Mouse (Mus musculus) thymus, adult 2 months (tissue): Measurements from ENCODE around the gene Dgki. TPM values are rescaled to one million over a fixed set of nuclear protein-coding genes. Genes with fewer than 3 reads are reported as not detected.

Experiments
- DNase-seq: peaks from one replicate; pipeline ENCODE4 v3.0.0; 2021
- H3K27ac ChIP-seq: fragments of 200-500 bp; 2 replicates; pipeline ENCODE4 v1.5.1; 2012; ENCODE audit warnings: low read length, control low read depth; ENCODE audit not compliant: control insufficient read depth, insufficient read depth
- H3K27me3 ChIP-seq: fragments of 200-500 bp; 2 replicates; pipeline ENCODE4 v1.6.1; 2012; ENCODE audit warnings: mild to moderate bottlenecking, low read length, moderate library complexity, mixed read lengths; ENCODE audit not compliant: control insufficient read depth, insufficient read depth
- H3K36me3 ChIP-seq: fragments of 200-500 bp; 2 replicates; pipeline ENCODE4 v1.6.1; 2012; ENCODE audit warnings: mild to moderate bottlenecking, low read length, moderate library complexity; ENCODE audit not compliant: control insufficient read depth, insufficient read depth
- H3K4me1 ChIP-seq: fragments of 200-500 bp; replicated peaks from 2 replicates; pipeline ENCODE4 v1.6.1; 2012; ENCODE audit warnings: low read length; ENCODE audit not compliant: control insufficient read depth, insufficient read depth
- H3K4me3 ChIP-seq: fragments of 200-500 bp; 2 replicates; pipeline ENCODE4 v1.5.1; 2012; ENCODE audit warnings: mild to moderate bottlenecking, low read length, control low read depth, moderate library complexity; ENCODE audit not compliant: control insufficient read depth, insufficient read depth
- CTCF ChIP-seq: fragments of 200-500 bp; IDR thresholded peaks from 2 replicates; pipeline ENCODE4 v1.5.1; 2012; ENCODE audit warnings: mild to moderate bottlenecking, control low read depth, low read length, moderate library complexity, borderline replicate concordance; ENCODE audit not compliant: control insufficient read depth, poor library complexity, insufficient read depth; ENCODE audit errors: extremely low read depth
- POLR2A ChIP-seq: fragments of 200-500 bp; IDR thresholded peaks from 2 replicates; pipeline ENCODE4 v1.6.1; 2012; ENCODE audit warnings: mild to moderate bottlenecking, low read length, control low read depth, moderate library complexity; ENCODE audit not compliant: control insufficient read depth, poor library complexity, insufficient read depth; ENCODE audit errors: extremely low read depth
- WGBS: fragments of 180-500 bp; shearing (Covaris S2); methylation state at CpG from one replicate; pipeline ENCODE4 v1.1.7; 2018; 5-methylcytosine and 5-hydroxymethylcytosine counted together
- polyA plus RNA-seq: library from polyadenylated mRNA; depleted of rRNA; stranded (reverse); fragments of >200 nt; gene quantifications from 2 replicates; pipeline ENCODE4 v1.2.3, GENCODE M21; 2012

Dgki gene
- polyA plus RNA-seq, 1 experiment, result 0.15 TPM

GRCm38 (mm10) chr6:37231148-37231547, 68.8 kb downstream of the Dgki start:
- no peaks in the 10 kb centered on the region for H3K36me3 ChIP-seq
- no peak for DNase-seq
- no peaks in the 10 kb centered on the region for H3K27me3 ChIP-seq
- no peak overlapping the region for H3K27ac ChIP-seq
- no peaks in the 10 kb centered on the region for H3K4me1 ChIP-seq
- no peak overlapping the region for H3K4me3 ChIP-seq
- TF ChIP-seq POLR2A, result no peak
- no peak for TF ChIP-seq CTCF
- 81% methylated on average over 6 of the region's 6 CpGs for WGBS

GRCm38 (mm10) chr6:37222947-37223510, 77.0 kb downstream of the Dgki start:
- no peak overlapping the region for H3K4me3 ChIP-seq
- H3K4me1 ChIP-seq, result no peaks in the 10 kb centered on the region
- 45% methylated on average over 7 of the region's 7 CpGs for WGBS
- TF ChIP-seq CTCF (no peak), POLR2A (no peak)
- no peaks in the 10 kb centered on the region for H3K36me3 ChIP-seq
- no peak for DNase-seq
- H3K27ac ChIP-seq, result no peak overlapping the region
- H3K27me3 ChIP-seq, result no peaks in the 10 kb centered on the region

- Histone ChIP-seq H3K36me3 (no peaks in the 10 kb centered on the region), H3K4me1 (no peaks in the 10 kb centered on the region), H3K27me3 (no peaks in the 10 kb centered on the region), H3K4me3 (no peak overlapping the region), H3K27ac (no peak overlapping the region)
- TF ChIP-seq POLR2A, result no peak
- no peak for TF ChIP-seq CTCF
- DNase-seq, result no peak
- WGBS, result 92% methylated on average over 6 of the region's 6 CpGs
These were observed 78.0 kb downstream of the Dgki start for GRCm38 (mm10) chr6:37222016-37222415.

- H3K27ac ChIP-seq, result no peak overlapping the region
- DNase-seq, result no peak
- WGBS, result 93% methylated on average over 4 of the region's 4 CpGs
- H3K4me1 ChIP-seq, result no peaks in the 10 kb centered on the region
- H3K4me3 ChIP-seq, result no peak overlapping the region
- H3K27me3 ChIP-seq, result no peaks in the 10 kb centered on the region
- H3K36me3 ChIP-seq, result no peaks in the 10 kb centered on the region
- TF ChIP-seq POLR2A (no peak), CTCF (no peak)
These were observed 80.9 kb downstream of the Dgki start for GRCm38 (mm10) chr6:37219110-37219509.

DNA sequence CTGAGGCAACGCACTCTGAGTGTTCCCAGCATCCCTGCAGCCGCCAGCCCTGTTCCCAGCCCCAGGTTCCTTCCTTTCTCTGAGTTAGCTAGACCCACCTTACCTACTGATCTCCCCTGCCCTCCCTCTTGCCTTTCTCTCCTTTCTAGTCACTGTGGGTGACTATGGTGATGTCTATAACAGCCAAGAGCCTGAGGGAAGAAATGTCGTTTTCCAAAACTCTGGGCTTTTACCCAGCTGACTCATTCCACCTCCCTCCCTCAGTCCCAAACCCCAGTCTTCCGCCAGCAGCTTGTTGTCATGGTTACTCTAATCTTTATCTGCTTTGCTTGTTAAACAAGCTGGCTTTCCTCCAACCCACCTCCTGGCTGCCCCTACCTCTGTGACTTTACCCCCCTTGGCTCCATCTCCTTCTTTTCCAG, 83.6 kb downstream of the Dgki start:
- no peak for DNase-seq
- H3K36me3 ChIP-seq, result no peaks in the 10 kb centered on the region
- 60% methylated on average over 4 of the region's 4 CpGs for WGBS
- H3K4me1 ChIP-seq, result no peaks in the 10 kb centered on the region
- no peak overlapping the region for H3K4me3 ChIP-seq
- H3K27me3 ChIP-seq, result no peaks in the 10 kb centered on the region
- H3K27ac ChIP-seq, result no peak overlapping the region
- TF ChIP-seq POLR2A, result no peak
- no peak for TF ChIP-seq CTCF

DNA sequence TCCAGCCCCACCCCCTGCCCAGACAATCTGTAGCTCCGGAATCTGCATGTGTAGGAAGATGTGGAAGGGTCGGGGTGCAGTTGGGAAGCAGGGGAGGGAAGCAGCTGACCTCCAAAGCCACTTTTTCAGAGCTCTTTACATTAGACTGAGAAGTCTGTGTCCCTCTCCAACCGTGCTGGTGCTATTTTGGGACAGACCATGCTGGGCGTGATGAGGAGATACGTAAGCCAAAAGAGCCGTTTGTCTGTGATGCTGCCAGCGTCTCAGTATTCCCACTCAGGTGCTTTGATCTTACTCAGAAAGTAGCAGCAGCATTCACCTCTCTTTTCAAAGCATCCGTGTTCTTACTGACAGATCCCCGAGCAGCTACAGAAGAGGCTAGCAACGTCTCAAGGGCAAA, 84.3 kb downstream of the Dgki start:
- Histone ChIP-seq H3K36me3 (no peaks in the 10 kb centered on the region), H3K4me1 (no peaks in the 10 kb centered on the region), H3K27ac (no peak overlapping the region), H3K27me3 (no peaks in the 10 kb centered on the region), H3K4me3 (no peak overlapping the region)
- TF ChIP-seq CTCF (no peak), POLR2A (no peak)
- no peak for DNase-seq
- 85% methylated on average over 10 of the region's 10 CpGs for WGBS

DNA sequence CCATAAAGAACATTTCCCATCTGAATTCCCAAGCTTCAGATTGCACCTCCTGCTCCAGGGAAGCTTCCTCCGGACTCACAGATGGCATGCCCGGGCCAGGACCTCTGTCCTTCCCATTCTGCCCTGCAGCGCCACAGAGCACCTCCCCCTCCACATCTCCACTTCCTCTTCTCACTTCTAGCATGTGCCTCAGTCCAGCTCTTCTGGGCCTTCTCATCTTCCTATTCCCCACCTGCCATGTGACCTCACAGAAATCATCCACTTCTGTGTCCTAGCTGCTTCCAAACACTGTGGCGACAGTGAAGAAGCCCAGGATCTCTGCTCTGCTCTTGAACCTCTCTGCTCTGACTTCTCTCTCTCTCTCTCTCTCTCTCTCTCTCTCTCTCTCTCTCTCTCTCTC, 87.1 kb downstream of the Dgki start:
- Histone ChIP-seq H3K4me3 (no peak overlapping the region), H3K27me3 (no peaks in the 10 kb centered on the region), H3K4me1 (no peaks in the 10 kb centered on the region), H3K27ac (no peak overlapping the region), H3K36me3 (no peaks in the 10 kb centered on the region)
- TF ChIP-seq CTCF (no peak), POLR2A (no peak)
- DNase-seq, result no peak
- WGBS, result 28% methylated on average over 4 of the region's 4 CpGs
